Mouse (Mus musculus) lung, postnatal 0 days (tissue): Measurements from ENCODE around the gene Ddx24.

Source experiments
- CTCF ChIP-seq: IDR thresholded peaks from 2 replicates; pipeline ENCODE4 v1.5.1; 2016; ENCODE audit warnings: antibody characterized with exemption, mild to moderate bottlenecking
- EP300 ChIP-seq: IDR thresholded peaks from 2 replicates; pipeline ENCODE4 v1.6.1; 2016; ENCODE audit warnings: antibody characterized with exemption, mild to moderate bottlenecking, control low read depth

DNA sequence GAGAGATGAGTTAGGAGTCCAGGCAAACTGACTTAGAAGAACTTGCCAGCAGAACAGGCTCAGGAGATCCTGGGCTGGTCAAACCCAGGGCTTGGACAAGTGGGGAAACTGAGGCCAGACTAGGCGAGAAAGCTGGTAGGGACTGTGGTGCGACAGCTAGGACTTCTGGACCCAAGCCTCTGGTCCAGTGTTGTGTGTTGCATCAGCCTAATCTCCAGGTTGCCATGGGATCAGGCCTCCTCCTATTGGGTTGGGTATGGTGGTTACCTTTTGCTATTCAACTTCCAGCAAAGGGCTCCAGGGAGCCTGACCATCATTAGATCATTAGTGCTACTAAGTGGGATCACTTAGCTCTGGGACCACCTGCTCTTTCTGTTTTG lies 36.3 kb downstream of the Ddx24 start:
- TF ChIP-seq EP300 (no peak), CTCF (no peak)
